Mouse (Mus musculus) forebrain, embryonic 13.5 days (tissue): Measurements from ENCODE around the gene Vmn1r196. TPM values are rescaled to one million over a fixed set of nuclear protein-coding genes. Genes with fewer than 3 reads are reported as not detected.
"Not testable (repeated sequence)": the region's sequence is repeated elsewhere in the genome, so short reads cannot be mapped to it uniquely, and the experiment has no call there.

ENCODE experiments used
- ATAC-seq: fragments of 200-750 bp; cut with Nextera tagmentation; 2 replicates; pipeline ENCODE4 v1.8.0; 2017
- H3K27ac ChIP-seq: fragments of 300-500 bp; sonication (generic); 2 replicates; pipeline ENCODE4 v1.5.1; 2015; ENCODE audit warnings: inconsistent platforms, mild to moderate bottlenecking, moderate library complexity
- H3K27me3 ChIP-seq: fragments of 300-500 bp; sonication (generic); 2 replicates; pipeline ENCODE4 v1.6.1; 2015; ENCODE audit warnings: mild to moderate bottlenecking, inconsistent platforms
- H3K36me3 ChIP-seq: fragments of 300-500 bp; sonication (generic); 2 replicates; pipeline ENCODE4 v1.6.1; 2015; ENCODE audit warnings: mild to moderate bottlenecking, inconsistent platforms; ENCODE audit not compliant: poor library complexity, severe bottlenecking
- H3K4me1 ChIP-seq: fragments of 300-500 bp; sonication (generic); 2 replicates; pipeline ENCODE4 v1.6.1; 2015; ENCODE audit warnings: inconsistent platforms
- H3K4me2 ChIP-seq: fragments of 300-500 bp; sonication (generic); 2 replicates; pipeline ENCODE4 v1.6.1; 2015; ENCODE audit warnings: inconsistent platforms, mild to moderate bottlenecking, moderate library complexity
- H3K4me3 ChIP-seq: fragments of 300-500 bp; sonication (generic); 2 replicates; pipeline ENCODE4 v1.5.1; 2015; ENCODE audit warnings: mild to moderate bottlenecking, inconsistent platforms
- H3K9ac ChIP-seq: fragments of 300-500 bp; sonication (generic); 2 replicates; pipeline ENCODE4 v1.6.1; 2015; ENCODE audit warnings: mild to moderate bottlenecking, inconsistent platforms
- H3K9me3 ChIP-seq: fragments of 300-500 bp; sonication (generic); replicated peaks from 2 replicates; pipeline ENCODE4 v1.6.1; 2016; ENCODE audit warnings: inconsistent platforms
- WGBS: fragments of 180-500 bp; shearing (Covaris S2); methylation state at CpG from one replicate; pipeline ENCODE4 v1.1.7; 2015; 5-methylcytosine and 5-hydroxymethylcytosine counted together
- polyA plus RNA-seq: library from polyadenylated mRNA; unstranded; fragments of >200 nt; fragmentation: Nextera tagmentation; extraction: Ambion mirVana; gene quantifications from 2 replicates; pipeline ENCODE4 v1.2.1, GENCODE M21; 2015

Gene Vmn1r196
- not detected in 2 replicates for polyA plus RNA-seq

- no peak within 1 kb of the TSS for H3K9ac ChIP-seq
- no peak within 1 kb of the TSS for H3K27ac ChIP-seq
- no peaks in the 10 kb centered on the region for H3K4me1 ChIP-seq
- no peaks in the 10 kb centered on the region for H3K36me3 ChIP-seq
- no peaks in the 10 kb centered on the region for H3K9me3 ChIP-seq
- no peak within 1 kb of the TSS for H3K4me2 ChIP-seq
- no peaks in the 10 kb centered on the region for H3K27me3 ChIP-seq
- no peak within 1 kb of the TSS for H3K4me3 ChIP-seq
- WGBS, result 85% methylated on average over 2 of the region's 2 CpGs
- ATAC-seq, result no peak
These were observed at the start of gene Vmn1r196 for GRCm38 (mm10) chr13:22289620-22290019. TSS of gene Vmn1r196 (plus strand) at chr13:22289920.

- no peak for ATAC-seq
- no peak within 1 kb of the TSS for H3K9ac ChIP-seq
- H3K36me3 ChIP-seq, result no peaks in the 10 kb centered on the region
- no peaks in the 10 kb centered on the region for H3K9me3 ChIP-seq
- no peaks in the 10 kb centered on the region for H3K4me1 ChIP-seq
- 56% methylated on average over 1 of the region's 1 CpGs for WGBS
- H3K27ac ChIP-seq, result no peak within 1 kb of the TSS
- no peak within 1 kb of the TSS for H3K4me2 ChIP-seq
- H3K27me3 ChIP-seq, result no peaks in the 10 kb centered on the region
- H3K4me3 ChIP-seq, result no peak within 1 kb of the TSS
These were observed 45.8 kb upstream of the Vmn1r196 start, which contains the start of gene Vmn1r194 for GRCm38 (mm10) chr13:22243915-22244314. TSS of gene Vmn1r194 (plus strand) at chr13:22244215.

DNA sequence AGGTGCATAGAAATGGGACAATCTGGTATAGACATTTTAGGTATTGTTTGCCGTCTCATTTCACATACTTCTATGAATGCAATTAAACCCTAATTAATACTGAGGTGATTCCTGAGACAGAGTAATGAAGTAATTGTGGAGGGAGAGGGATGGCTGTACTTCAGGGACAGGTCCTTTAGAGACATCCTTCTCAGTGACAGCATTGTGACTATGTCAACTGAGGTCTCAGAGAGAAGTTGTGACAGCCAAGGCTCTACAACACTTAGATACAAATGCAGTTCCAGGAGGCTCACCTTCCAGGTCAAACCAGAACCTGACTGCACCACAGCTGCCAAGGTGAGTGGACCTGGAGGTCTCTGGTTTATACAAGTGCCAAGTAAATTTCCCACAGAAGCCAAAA lies 19.5 kb upstream of the Vmn1r196 start, which contains the start of gene Vmn1r195:
Vmn1r195 (plus strand) TSS at position 301 of the 400 bp plus-strand sequence.
- not testable (repeated sequence) for H3K27me3 ChIP-seq, H3K4me2 ChIP-seq, H3K36me3 ChIP-seq, H3K27ac ChIP-seq, H3K9me3 ChIP-seq, ATAC-seq, H3K4me1 ChIP-seq, H3K9ac ChIP-seq, H3K4me3 ChIP-seq
- WGBS, result 95% methylated on average over 1 of the region's 1 CpGs

- H3K36me3 ChIP-seq, result no peaks in the 10 kb centered on the region
- H3K9me3 ChIP-seq, result no peaks in the 10 kb centered on the region
- H3K4me2 ChIP-seq, result no peak overlapping the region
- 47% methylated on average over 2 of the region's 2 CpGs for WGBS
- no peaks in the 10 kb centered on the region for H3K4me1 ChIP-seq
- H3K9ac ChIP-seq, result no peak overlapping the region
- no peak overlapping the region for H3K4me3 ChIP-seq
- no peak for ATAC-seq
- H3K27ac ChIP-seq, result no peak overlapping the region
- H3K27me3 ChIP-seq, result no peaks in the 10 kb centered on the region
These were observed 18.0 kb upstream of the Vmn1r196 start for GRCm38 (mm10) chr13:22271721-22272120.

DNA sequence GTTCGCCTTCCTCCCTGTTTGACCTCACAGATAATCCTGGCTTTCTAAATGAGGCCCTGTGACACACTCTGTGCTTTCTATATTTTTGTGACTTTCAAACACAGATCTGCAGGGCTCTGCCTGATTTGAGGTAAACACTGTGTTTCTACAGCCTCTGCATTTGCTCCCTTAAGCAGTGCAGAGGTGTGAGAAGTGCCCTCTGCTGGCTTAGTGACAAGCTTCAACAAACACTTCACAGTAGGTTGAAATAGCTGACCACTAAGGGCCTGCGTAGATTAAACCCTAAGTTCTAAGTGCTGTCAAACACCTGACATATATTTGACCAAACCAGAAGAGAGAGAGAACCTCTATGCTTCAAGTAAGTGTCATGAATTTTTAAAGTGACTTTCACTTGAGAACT lies 5.1 kb upstream of the Vmn1r196 start:
- Histone ChIP-seq H3K36me3 (no peaks in the 10 kb centered on the region), H3K4me2 (no peak overlapping the region), H3K27ac (no peak overlapping the region), H3K9me3 (no peaks in the 10 kb centered on the region), H3K4me3 (no peak overlapping the region), H3K27me3 (no peaks in the 10 kb centered on the region), H3K9ac (no peak overlapping the region), H3K4me1 (no peaks in the 10 kb centered on the region)
- 72% methylated on average over 2 of the region's 2 CpGs for WGBS
- no peak for ATAC-seq

DNA sequence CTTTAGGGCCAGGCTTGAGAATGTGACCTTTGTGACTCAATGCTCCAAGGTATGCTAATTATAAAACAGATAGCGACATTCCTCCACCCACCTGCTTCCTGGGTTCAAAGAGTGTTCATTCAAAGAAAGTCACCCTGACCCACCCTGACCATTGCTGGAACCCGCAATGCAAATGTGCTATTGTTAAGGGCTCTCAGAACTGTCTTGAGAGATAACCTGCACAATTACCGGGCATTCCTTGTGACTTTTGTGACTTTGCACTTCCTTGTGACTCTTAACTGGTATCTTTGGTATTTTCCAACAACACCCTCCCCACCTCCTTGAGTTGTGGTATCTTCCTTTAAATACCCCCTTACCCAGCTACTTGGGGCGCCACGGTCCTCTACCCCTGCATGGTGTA lies 18.4 kb downstream of the Vmn1r196 start:
- not testable (repeated sequence) for H3K36me3 ChIP-seq, H3K4me1 ChIP-seq, H3K9me3 ChIP-seq, H3K27ac ChIP-seq, H3K9ac ChIP-seq, ATAC-seq, H3K4me3 ChIP-seq, H3K27me3 ChIP-seq, H3K4me2 ChIP-seq
- WGBS, result 91% methylated on average over 5 of the region's 5 CpGs

- H3K4me1 ChIP-seq, result no peaks in the 10 kb centered on the region
- no peak overlapping the region for H3K27ac ChIP-seq
- H3K4me2 ChIP-seq, result no peak overlapping the region
- no peak overlapping the region for H3K4me3 ChIP-seq
- H3K9me3 ChIP-seq, result no peaks in the 10 kb centered on the region
- no peaks in the 10 kb centered on the region for H3K36me3 ChIP-seq
- no peaks in the 10 kb centered on the region for H3K27me3 ChIP-seq
- 77% methylated on average over 2 of the region's 2 CpGs for WGBS
- ATAC-seq, result no peak
- H3K9ac ChIP-seq, result no peak overlapping the region
These were observed 25.6 kb downstream of the Vmn1r196 start for GRCm38 (mm10) chr13:22315361-22315760.

GRCm38 (mm10) chr13:22317366-22317765 lies 27.6 kb downstream of the Vmn1r196 start:
- ATAC-seq, result no peak
- WGBS, result 80% methylated on average over 2 of the region's 2 CpGs
- Histone ChIP-seq H3K9ac (no peak overlapping the region), H3K4me1 (no peaks in the 10 kb centered on the region), H3K4me2 (no peak overlapping the region), H3K4me3 (no peak overlapping the region), H3K9me3 (no peaks in the 10 kb centered on the region), H3K36me3 (no peaks in the 10 kb centered on the region), H3K27ac (no peak overlapping the region), H3K27me3 (no peaks in the 10 kb centered on the region)

GRCm38 (mm10) chr13:22320091-22320490 lies 30.4 kb downstream of the Vmn1r196 start:
- H3K4me3 ChIP-seq, result no peak overlapping the region
- no peaks in the 10 kb centered on the region for H3K36me3 ChIP-seq

DNA sequence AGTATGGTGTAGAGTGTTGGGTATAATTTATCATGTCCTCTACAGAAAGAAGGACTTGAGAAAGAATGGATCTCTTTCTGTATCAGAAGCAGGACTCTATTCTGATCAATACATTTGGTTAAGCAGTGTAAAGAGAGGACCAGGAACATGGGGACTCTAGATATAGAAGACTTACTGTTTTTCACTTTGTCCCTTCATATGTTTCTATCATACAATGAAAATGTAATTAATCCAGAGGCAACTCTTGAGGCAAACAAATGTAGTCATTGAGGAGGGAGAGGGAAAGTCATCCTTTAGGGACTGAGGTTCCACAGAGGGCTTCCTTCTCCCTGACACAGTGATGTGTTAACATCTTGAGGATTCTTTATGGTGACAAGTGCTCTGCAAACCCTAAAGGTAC lies 34.6 kb downstream of the Vmn1r196 start, which contains the start of gene Vmn1r197:
Vmn1r197 (plus strand) TSS at position 301 of the 400 bp plus-strand sequence.
- Histone ChIP-seq H3K9me3 (no peaks in the 10 kb centered on the region), H3K4me1 (no peaks in the 10 kb centered on the region), H3K27me3 (no peaks in the 10 kb centered on the region), H3K36me3 (no peaks in the 10 kb centered on the region), H3K4me2 (no peak within 1 kb of the TSS), H3K4me3 (no peak within 1 kb of the TSS), H3K9ac (no peak within 1 kb of the TSS), H3K27ac (no peak within 1 kb of the TSS)
- ATAC-seq, result no peak

More at GRCm38 (mm10) chr13:22320091-22320490, 30.4 kb downstream of the Vmn1r196 start:
- H3K27ac ChIP-seq, result no peak overlapping the region
- H3K4me2 ChIP-seq, result no peak overlapping the region
- no peak for ATAC-seq
- H3K9ac ChIP-seq, result no peak overlapping the region
- H3K27me3 ChIP-seq, result no peaks in the 10 kb centered on the region
- H3K4me1 ChIP-seq, result no peaks in the 10 kb centered on the region
- no peaks in the 10 kb centered on the region for H3K9me3 ChIP-seq

DNA sequence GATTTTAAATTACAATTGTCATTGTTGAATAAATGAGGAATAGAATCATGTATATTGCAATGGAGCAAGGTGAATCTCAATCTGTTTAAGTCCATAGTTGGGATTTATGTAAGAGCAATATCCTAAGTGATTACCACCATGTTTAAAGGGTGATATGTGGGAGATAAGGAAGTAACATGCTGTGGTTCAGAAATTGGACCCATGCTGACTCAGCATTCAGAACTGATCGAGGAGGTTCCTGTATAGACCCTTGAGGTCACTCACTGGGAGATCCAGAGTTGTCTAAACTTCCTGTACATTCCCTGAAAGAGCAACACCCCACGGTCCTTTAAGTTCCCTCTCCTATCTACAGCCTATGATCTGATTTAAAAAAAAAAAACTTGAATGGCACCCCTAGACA lies 43.5 kb downstream of the Vmn1r196 start:
- Histone ChIP-seq H3K4me3 (no peak overlapping the region), H3K4me2 (no peak overlapping the region), H3K9ac (no peak overlapping the region), H3K4me1 (no peaks in the 10 kb centered on the region), H3K27me3 (no peaks in the 10 kb centered on the region), H3K9me3 (no peaks in the 10 kb centered on the region), H3K36me3 (no peaks in the 10 kb centered on the region), H3K27ac (no peak overlapping the region)
- ATAC-seq, result no peak
- 81% methylated on average over 2 of the region's 2 CpGs for WGBS

DNA sequence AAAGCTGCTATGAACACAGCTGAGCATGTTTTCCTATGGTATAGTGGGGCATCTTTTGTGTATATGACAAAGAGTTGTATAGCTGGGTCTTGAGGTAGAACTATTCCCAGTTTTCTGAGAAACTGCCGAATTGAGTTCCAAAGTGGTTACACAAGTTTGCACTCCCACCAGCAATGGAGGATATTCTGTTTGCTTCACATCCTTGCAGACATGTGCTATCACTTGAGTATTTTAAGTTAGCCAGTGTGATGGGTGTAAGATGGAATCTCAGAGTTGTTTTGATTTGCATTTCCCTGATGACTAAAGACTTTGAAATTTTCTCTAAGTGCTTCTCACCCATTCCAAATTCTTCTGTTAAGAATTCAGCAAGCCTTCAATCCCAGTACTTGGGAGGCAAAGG lies 45.8 kb downstream of the Vmn1r196 start:
- no peak overlapping the region for H3K4me2 ChIP-seq
- WGBS, result 81% methylated on average over 1 of the region's 1 CpGs
- no peaks in the 10 kb centered on the region for H3K27me3 ChIP-seq
- ATAC-seq, result no peak
- no peak overlapping the region for H3K27ac ChIP-seq
- H3K36me3 ChIP-seq, result no peaks in the 10 kb centered on the region
- H3K9ac ChIP-seq, result no peak overlapping the region
- H3K4me1 ChIP-seq, result no peaks in the 10 kb centered on the region
- no peak overlapping the region for H3K4me3 ChIP-seq
- no peaks in the 10 kb centered on the region for H3K9me3 ChIP-seq
